Mouse (Mus musculus) stomach, embryonic 15.5 days (tissue): ENCODE data around the gene Sfxn5. TPM values are rescaled to one million over a fixed set of nuclear protein-coding genes. Genes with fewer than 3 reads are reported as not detected.

Source experiments
- ATAC-seq: fragments of 200-750 bp; cut with Nextera tagmentation; 2 replicates; pipeline ENCODE4 v1.8.0; 2017; ENCODE audit warnings: low read depth, moderate number of reproducible peaks, moderate TSS enrichment; ENCODE audit not compliant: insufficient read depth, low FRiP score
- H3K27ac ChIP-seq: fragments of 300-500 bp; sonication (generic); 2 replicates; pipeline ENCODE4 v1.5.1; 2015; ENCODE audit warnings: mild to moderate bottlenecking, inconsistent platforms
- H3K27me3 ChIP-seq: fragments of 300-500 bp; sonication (generic); replicated peaks from 2 replicates; pipeline ENCODE4 v1.6.1; 2015; ENCODE audit warnings: inconsistent platforms
- H3K36me3 ChIP-seq: fragments of 300-500 bp; sonication (generic); 2 replicates; pipeline ENCODE4 v1.6.1; 2015; ENCODE audit warnings: inconsistent platforms
- H3K4me1 ChIP-seq: fragments of 300-500 bp; sonication (generic); 2 replicates; pipeline ENCODE4 v1.6.1; 2015; ENCODE audit warnings: inconsistent platforms
- H3K4me2 ChIP-seq: fragments of 300-500 bp; sonication (generic); 2 replicates; pipeline ENCODE4 v1.6.1; 2015; ENCODE audit warnings: mild to moderate bottlenecking, inconsistent platforms
- H3K4me3 ChIP-seq: fragments of 300-500 bp; sonication (generic); replicated peaks from 2 replicates; pipeline ENCODE4 v1.5.1; 2015; ENCODE audit warnings: inconsistent platforms
- H3K9ac ChIP-seq: fragments of 300-500 bp; sonication (generic); 2 replicates; pipeline ENCODE4 v1.6.1; 2015; ENCODE audit warnings: inconsistent platforms
- H3K9me3 ChIP-seq: fragments of 300-500 bp; sonication (generic); 2 replicates; pipeline ENCODE4 v1.6.1; 2016; ENCODE audit warnings: inconsistent platforms
- WGBS: fragments of 180-500 bp; shearing (Covaris S2); methylation state at CpG from one replicate; pipeline ENCODE4 v1.1.7; 2015; 5-methylcytosine and 5-hydroxymethylcytosine counted together
- polyA plus RNA-seq: library from polyadenylated mRNA; unstranded; fragments of >200 nt; fragmentation: Nextera tagmentation; extraction: Ambion mirVana; gene quantifications from 2 replicates; pipeline ENCODE4 v1.2.1, GENCODE M21; 2015

The Sfxn5 gene
- polyA plus RNA-seq, 1 experiment from 2014 or later: 11.5 TPM

DNA sequence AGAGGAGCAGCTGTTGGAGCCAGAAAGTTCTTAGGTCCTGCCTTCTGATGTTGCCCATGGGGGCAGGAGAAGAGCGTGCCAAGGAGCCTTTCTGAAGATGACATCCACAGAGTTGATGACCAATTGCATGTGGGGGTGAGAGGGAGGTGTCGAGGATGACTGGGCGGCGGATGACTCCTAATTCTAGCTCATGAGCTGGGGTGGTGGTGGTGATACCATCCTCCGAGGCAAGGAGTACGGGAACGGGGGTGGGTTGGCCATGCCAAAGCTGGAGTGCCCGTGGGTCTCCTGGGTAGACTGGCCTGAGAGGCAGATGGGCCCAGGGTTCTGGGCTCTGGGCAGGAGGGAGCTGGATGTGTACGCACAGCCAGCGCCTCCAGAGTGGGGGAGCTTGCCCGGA, 113.5 kb downstream of the Sfxn5 start:
- Histone ChIP-seq H3K4me1 (peaks cover 6% of the 10 kb centered on the region; the same call in 1 of the 2 replicates), H3K4me2 (no peak overlapping the region), H3K36me3 (no peaks in the 10 kb centered on the region), H3K4me3 (no peak overlapping the region), H3K27ac (no peak overlapping the region), H3K9me3 (no peaks in the 10 kb centered on the region), H3K27me3 (no peaks in the 10 kb centered on the region), H3K9ac (no peak overlapping the region)
- WGBS: 94% methylated on average over 11 of the region's 11 CpGs
- ATAC-seq: no peak

DNA sequence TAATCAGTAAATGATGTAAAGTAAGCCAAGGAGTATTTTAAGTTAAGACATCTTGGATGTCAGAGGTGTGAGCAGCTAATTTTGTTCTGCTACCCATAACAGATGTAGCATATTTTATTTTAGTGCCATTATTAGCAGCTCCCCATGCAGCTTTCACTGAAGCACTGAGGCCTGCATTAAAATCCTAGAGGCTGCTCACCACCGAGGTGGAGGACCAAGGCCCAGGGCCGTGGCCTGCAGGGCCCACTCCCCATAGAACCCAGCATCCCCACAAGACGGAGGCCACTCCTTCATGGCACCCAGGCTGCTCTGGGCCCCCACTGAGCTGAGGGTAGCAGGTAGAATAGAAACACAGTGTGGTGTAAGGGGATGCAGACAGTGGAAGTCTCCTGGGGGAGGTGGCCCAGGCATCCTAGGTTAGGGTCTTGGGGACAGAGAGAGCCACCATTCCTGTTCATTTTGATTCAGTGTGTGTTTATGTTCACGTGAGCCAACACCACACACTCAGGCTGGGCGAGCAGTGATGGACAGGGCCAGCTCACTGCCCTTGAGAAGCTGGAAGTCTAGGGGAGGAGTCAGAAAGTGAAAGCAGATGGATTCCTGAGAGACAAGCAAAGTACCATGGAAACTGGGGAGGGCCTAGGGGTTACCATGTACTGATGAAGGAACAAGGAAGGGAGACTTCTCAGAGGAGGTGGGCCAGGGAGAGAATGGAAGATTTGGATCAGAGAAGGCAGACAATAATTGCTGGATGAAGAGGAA, 114.4 kb downstream of the Sfxn5 start:
- no peak overlapping the region for H3K9ac ChIP-seq
- H3K36me3 ChIP-seq: no peaks in the 10 kb centered on the region
- no peaks in the 10 kb centered on the region for H3K9me3 ChIP-seq
- H3K4me1 ChIP-seq: peaks cover 6% of the 10 kb centered on the region; the same call in 1 of the 2 replicates
- no peak overlapping the region for H3K4me2 ChIP-seq
- H3K27ac ChIP-seq: no peak overlapping the region
- 39% methylated on average over 5 of the region's 5 CpGs for WGBS
- ATAC-seq: no peak
- H3K27me3 ChIP-seq: no peaks in the 10 kb centered on the region
- no peak overlapping the region for H3K4me3 ChIP-seq

DNA sequence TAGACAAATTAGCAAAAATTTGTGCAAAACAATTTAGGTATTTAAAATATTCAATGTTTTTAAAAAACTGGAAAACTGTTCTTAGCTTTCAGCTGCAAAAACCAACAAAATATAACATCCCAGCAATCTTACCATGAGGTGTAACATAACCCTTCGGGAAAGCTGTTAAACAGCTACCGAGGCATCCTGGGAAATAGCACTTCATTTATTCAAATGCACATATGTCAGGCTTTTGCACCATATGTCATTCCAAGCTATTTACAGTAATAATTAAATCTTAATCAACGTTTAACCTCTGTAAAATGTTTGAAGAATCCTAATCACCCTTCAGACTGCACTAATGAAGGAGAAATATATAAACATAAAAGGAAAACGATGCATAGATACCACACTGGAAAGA, 115.0 kb downstream of the Sfxn5 start:
- Histone ChIP-seq H3K9me3 (no peaks in the 10 kb centered on the region), H3K27ac (no peak overlapping the region), H3K9ac (no peak overlapping the region), H3K4me3 (no peak overlapping the region), H3K36me3 (no peaks in the 10 kb centered on the region), H3K4me2 (no peak overlapping the region), H3K27me3 (no peaks in the 10 kb centered on the region), H3K4me1 (peaks cover 6% of the 10 kb centered on the region; the same call in 1 of the 2 replicates)
- WGBS: 64% methylated on average over 4 of the region's 4 CpGs
- no peak for ATAC-seq

DNA sequence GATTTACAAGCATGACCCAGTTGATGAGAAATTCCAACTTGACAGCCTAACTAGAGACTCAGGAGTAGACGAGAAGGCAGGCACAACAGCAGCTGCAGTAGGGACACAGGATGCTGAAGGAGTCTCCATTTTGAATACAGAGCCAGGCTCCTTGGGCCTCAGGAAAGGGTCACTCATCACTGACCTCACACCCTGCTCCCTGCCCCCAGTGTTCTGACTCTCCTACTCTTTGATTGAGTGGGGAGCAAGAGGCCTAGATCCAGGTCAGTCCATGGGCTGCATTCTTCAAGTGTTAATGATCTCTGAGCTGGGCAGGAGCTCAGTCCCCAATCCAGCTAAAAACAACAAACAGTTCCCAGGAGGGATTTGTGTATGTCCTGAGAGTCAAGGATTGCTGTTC, 122.5 kb downstream of the Sfxn5 start:
- no peak overlapping the region for H3K27ac ChIP-seq
- ATAC-seq: no peak
- no peaks in the 10 kb centered on the region for H3K27me3 ChIP-seq
- H3K4me3 ChIP-seq: no peak overlapping the region
- H3K9ac ChIP-seq: no peak overlapping the region
- WGBS: 27% methylated on average over 1 of the region's 1 CpGs
- H3K36me3 ChIP-seq: no peaks in the 10 kb centered on the region
- H3K9me3 ChIP-seq: no peaks in the 10 kb centered on the region
- H3K4me2 ChIP-seq: no peak overlapping the region
- no peaks in the 10 kb centered on the region; the same call in 1 of the 2 replicates for H3K4me1 ChIP-seq

DNA sequence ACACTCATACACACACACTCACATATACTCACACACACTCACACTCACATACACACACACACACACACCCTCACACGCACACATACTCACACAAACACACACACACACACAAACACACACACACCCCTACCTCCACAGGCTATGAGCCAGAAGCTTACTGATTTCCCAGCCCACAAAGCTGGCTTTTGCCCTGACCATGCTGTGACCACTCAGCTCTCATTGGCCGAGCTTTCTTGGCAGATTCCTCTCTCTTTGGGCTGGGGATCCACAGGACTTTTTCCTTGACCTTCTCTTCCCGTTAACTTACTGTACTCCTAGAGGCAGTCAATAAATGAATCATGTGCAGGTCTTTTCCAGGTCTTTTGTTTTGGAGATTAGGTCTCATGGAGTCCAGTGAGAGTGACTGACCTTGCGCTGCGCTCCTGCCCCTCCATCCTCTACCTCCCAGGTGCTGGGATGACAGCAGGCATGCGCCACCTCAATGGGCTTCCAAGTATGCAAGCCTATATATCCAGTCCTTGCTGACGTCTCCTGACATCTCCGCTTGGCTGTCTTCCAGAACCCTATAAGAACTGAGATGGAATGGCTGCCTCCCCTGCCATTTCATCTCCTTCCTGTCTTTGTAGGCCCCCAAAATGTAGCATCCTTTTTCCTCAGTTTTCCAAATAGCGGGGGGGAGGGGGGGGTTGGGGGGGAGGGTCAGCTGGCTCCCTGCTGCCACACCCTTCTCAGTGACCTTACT, 123.8 kb downstream of the Sfxn5 start:
- H3K4me2 ChIP-seq: no peak overlapping the region
- no peak overlapping the region for H3K4me3 ChIP-seq
- no peaks in the 10 kb centered on the region for H3K36me3 ChIP-seq
- no peak overlapping the region for H3K27ac ChIP-seq
- WGBS: 75% methylated on average over 9 of the region's 9 CpGs
- ATAC-seq: no peak
- H3K9ac ChIP-seq: no peak overlapping the region
- H3K27me3 ChIP-seq: no peaks in the 10 kb centered on the region
- no peaks in the 10 kb centered on the region; the same call in 1 of the 2 replicates for H3K4me1 ChIP-seq
- no peaks in the 10 kb centered on the region for H3K9me3 ChIP-seq

DNA sequence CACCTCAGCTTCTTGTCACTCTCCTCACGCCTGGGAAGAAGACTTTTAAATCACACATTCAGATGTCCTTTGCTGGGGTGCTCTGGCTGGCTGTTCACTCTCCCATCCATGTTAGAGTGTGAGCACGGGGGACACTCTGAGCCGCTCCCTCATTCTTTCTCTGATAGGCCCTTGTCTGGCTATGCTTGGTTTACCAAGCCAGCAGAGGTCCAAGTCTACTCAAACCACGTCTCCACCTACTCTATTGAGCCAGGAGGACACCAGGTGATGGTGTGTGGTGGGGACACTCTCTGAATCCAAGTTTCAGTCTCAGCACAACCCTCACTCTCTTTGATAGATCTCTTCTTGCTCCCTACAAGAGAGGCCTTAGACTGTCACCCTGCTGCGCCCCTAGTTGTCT, 125.9 kb downstream of the Sfxn5 start:
- Histone ChIP-seq H3K9me3 (no peaks in the 10 kb centered on the region), H3K36me3 (no peaks in the 10 kb centered on the region), H3K27me3 (no peaks in the 10 kb centered on the region), H3K4me3 (no peak overlapping the region), H3K9ac (no peak overlapping the region), H3K4me1 (no peaks in the 10 kb centered on the region; the same call in 1 of the 2 replicates), H3K4me2 (no peak overlapping the region), H3K27ac (no peak overlapping the region)
- no peak for ATAC-seq
- WGBS: 66% methylated on average over 5 of the region's 5 CpGs

DNA sequence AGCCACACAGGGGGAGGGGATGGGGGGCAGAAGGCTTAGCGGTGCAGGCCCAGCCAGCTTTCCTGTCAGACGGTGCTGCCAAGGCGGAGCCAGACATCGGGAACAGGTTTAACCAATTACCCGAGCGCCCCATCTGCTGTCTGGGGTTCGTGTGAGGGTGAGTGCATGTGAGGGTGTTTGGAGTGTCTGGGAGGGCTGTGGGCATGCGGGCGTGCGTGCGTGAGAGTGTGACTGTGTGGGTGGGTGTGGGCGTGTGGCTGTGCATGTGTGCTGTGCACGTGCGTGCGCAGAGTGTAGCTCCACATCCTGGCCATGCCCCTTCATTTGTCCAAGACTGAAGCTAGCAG, 126.3 kb downstream of the Sfxn5 start:
- WGBS: 36% methylated on average over 15 of the region's 15 CpGs
- Histone ChIP-seq H3K9me3 (no peaks in the 10 kb centered on the region), H3K9ac (no peak overlapping the region), H3K27ac (no peak overlapping the region), H3K4me1 (no peaks in the 10 kb centered on the region; the same call in 1 of the 2 replicates), H3K4me2 (no peak overlapping the region), H3K36me3 (no peaks in the 10 kb centered on the region), H3K27me3 (no peaks in the 10 kb centered on the region), H3K4me3 (no peak overlapping the region)
- ATAC-seq: peak; percentile 52; the same call in 1 of the 2 replicates

DNA sequence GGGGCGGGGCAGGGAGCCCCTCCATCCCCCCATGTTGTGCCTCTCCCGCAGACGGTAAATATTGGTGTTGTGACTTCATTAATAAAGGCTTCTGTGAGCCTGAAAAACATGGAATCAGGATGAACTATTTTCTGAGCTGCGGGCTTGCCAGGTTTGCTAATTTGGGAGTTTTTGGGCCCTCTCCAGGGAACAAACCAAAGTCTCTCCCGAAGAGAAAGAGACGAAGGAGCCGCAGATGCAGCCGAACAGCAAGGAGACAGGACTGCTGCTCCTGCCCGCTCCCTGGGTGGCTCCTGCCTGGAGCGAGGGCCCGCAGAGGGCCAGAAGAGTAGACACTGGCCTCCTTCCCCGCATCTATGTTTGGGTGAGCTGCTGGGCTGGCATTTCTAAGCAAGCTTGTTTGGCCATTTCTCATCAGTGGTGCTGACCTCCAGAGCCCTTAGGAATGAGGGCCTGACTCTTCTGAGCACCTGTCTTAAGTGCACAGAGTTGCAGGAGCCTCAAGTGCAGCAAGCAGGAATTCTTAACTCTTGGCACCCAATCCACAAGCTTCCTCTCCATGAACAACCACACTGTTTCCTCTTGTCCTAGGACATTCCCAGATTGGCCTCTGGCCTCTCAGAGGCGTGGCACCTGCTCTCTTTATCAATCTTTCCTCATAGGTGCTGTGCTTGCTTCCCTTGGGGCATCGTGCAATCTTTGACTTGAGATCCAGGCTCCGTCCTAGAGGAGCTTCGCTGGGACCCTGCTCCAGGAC, 126.9 kb downstream of the Sfxn5 start:
- Histone ChIP-seq H3K36me3 (no peaks in the 10 kb centered on the region), H3K4me2 (no peak overlapping the region), H3K9ac (no peak overlapping the region), H3K27me3 (no peaks in the 10 kb centered on the region), H3K4me3 (no peak overlapping the region), H3K27ac (no peak overlapping the region), H3K4me1 (no peaks in the 10 kb centered on the region; the same call in 1 of the 2 replicates), H3K9me3 (no peaks in the 10 kb centered on the region)
- WGBS: 41% methylated on average over 16 of the region's 16 CpGs
- ATAC-seq: no peak

DNA sequence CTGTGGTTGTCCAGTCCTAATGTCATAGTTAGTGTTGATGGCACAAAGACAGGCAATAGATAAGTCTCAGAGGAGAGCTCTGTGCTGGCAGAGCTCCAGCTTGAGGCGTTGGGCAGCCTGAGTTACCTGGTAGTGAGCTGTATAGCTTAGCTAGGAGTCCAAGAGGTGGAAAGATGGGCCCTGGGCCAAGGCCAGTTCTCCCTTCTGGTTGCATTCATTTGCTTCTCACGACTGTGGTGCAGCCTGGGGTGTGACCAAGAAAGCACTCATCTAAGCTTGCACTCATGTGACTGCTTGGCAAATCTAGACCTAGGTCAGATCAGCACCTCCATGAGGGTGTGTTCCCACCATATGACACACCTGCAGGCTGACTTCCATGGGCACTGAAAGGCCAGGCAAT, 135.3 kb downstream of the Sfxn5 start:
- Histone ChIP-seq H3K27ac (no peak overlapping the region), H3K4me1 (peaks cover 5% of the 10 kb centered on the region), H3K27me3 (peaks cover 31% of the 10 kb centered on the region), H3K9me3 (no peaks in the 10 kb centered on the region), H3K9ac (no peak overlapping the region), H3K4me2 (no peak overlapping the region), H3K36me3 (no peaks in the 10 kb centered on the region), H3K4me3 (no peak overlapping the region)
- no peak for ATAC-seq
- WGBS: 64% methylated on average over 2 of the region's 2 CpGs

DNA sequence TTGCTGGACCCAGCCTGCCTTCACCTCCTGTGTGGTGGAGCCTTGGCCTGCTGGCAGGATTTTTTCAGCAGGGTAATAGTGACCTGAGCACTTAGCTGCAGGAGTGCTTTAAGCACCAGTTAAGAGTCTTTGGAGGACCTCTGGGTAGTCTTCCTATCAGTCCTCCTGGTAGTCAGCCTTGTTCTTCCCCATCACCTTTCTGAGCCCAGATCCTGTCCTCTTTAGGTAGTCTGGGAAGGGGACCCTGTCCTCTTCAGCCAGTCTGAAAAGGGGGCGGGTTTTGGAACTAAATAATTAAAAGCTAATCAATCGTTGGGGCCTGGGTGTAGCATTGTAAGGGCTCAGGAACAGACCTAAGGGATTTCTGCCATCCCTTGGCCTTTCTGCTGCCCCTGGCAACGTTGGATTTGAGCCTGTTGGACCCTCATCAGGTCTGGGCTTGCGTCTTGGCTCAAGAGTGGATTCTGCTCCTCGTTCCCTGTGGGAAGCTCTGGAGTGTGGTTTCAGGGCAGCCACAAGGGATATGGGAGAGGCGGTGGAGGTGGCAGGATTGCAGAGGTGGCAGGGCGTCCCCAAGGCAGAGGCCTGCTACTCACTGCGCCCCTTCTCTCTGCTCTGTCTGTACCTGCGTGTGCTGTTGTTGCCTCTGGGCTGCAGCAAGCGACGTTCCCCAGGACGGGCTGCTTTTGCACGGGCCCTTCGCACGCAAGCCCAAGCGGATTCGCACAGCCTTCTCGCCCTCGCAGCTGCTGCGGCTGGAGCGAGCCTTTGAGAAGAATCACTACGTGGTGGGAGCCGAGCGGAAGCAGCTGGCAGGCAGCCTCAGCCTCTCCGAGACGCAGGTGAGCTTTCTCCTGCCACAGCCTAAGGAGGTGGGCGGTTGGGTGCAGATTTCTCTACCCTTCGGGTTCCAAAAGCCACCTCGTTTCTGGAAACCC, 139.6 kb downstream of the Sfxn5 start:
- Histone ChIP-seq H3K4me2 (no peak overlapping the region), H3K27ac (no peak overlapping the region), H3K4me3 (no peak overlapping the region), H3K4me1 (peaks cover 17% of the 10 kb centered on the region), H3K9me3 (no peaks in the 10 kb centered on the region), H3K9ac (no peak overlapping the region), H3K27me3 (peaks cover 69% of the 10 kb centered on the region), H3K36me3 (no peaks in the 10 kb centered on the region)
- ATAC-seq: no peak
- 15% methylated on average over 29 of the region's 29 CpGs for WGBS

DNA sequence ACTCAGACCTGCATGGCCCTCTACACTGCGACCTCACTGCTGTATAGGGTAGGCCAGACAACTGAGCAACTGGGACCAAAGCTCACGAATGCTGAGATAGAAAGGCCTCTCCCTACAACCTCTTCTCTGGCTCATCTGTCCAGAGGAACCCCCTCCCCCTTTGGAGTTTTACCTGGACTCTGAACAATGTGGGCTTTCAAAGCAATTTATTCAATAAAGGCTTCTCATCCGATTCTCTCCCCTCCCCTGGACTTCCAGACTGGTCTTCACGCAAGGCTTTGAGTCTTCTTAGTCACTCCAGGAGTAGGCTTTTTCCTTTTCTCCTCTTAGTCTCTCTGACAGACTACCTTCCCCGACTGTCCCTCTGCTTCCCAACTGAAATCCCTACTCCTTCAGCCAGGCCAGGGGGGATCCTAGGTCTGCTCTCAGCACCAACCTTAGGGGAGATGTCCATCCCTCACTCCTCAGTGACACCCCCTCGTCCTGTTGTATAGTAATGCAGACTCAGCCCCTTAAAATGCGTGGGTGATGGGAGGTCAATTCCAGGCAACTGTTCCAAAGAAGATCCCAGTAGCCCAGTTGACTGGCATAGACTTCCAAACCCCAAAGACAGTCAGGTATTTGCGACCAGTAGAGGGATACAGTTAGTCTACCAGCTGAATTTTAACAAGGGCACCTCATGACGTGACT, 141.3 kb downstream of the Sfxn5 start:
- H3K27ac ChIP-seq: no peak overlapping the region
- H3K27me3 ChIP-seq: peaks cover 86% of the 10 kb centered on the region
- no peak for ATAC-seq
- H3K9me3 ChIP-seq: no peaks in the 10 kb centered on the region
- H3K9ac ChIP-seq: no peak overlapping the region
- H3K4me2 ChIP-seq: no peak overlapping the region
- 49% methylated on average over 9 of the region's 9 CpGs for WGBS
- H3K4me1 ChIP-seq: peaks cover 33% of the 10 kb centered on the region
- no peak overlapping the region for H3K4me3 ChIP-seq
- H3K36me3 ChIP-seq: no peaks in the 10 kb centered on the region
